Mouse (Mus musculus) erythroblast, adult 5-6 weeks (primary cell): Measurements from ENCODE around the gene Cdk19. TPM values are rescaled to one million over a fixed set of nuclear protein-coding genes. Genes with fewer than 3 reads are reported as not detected.

Experiments used
- ATAC-seq: replicated peaks from 2 replicates; pipeline ENCODE4 v1.8.0; 2016; ENCODE audit warnings: moderate number of reproducible peaks, mild to moderate bottlenecking, moderate TSS enrichment, inconsistent platforms; ENCODE audit not compliant: poor library complexity, low FRiP score, severe bottlenecking
- total RNA-seq, 2 experiments: library from RNA; stranded (forward) in 1 of 2; stranded (reverse) in 1 of 2; fragments of 150-400 nt in 1 of 2; fragments of 200-764, 138-1000 nt in 1 of 2; gene quantifications; 2 replicates each; pipeline versions ENCODE4 v1.2.3 to v1.2.4; 2015 to 2017; ENCODE audit warnings: low replicate concordance in 2 of 2

Gene Cdk19
- total RNA-seq, 2 experiments from 2014 or later: 11.4 to 13.6 TPM

DNA sequence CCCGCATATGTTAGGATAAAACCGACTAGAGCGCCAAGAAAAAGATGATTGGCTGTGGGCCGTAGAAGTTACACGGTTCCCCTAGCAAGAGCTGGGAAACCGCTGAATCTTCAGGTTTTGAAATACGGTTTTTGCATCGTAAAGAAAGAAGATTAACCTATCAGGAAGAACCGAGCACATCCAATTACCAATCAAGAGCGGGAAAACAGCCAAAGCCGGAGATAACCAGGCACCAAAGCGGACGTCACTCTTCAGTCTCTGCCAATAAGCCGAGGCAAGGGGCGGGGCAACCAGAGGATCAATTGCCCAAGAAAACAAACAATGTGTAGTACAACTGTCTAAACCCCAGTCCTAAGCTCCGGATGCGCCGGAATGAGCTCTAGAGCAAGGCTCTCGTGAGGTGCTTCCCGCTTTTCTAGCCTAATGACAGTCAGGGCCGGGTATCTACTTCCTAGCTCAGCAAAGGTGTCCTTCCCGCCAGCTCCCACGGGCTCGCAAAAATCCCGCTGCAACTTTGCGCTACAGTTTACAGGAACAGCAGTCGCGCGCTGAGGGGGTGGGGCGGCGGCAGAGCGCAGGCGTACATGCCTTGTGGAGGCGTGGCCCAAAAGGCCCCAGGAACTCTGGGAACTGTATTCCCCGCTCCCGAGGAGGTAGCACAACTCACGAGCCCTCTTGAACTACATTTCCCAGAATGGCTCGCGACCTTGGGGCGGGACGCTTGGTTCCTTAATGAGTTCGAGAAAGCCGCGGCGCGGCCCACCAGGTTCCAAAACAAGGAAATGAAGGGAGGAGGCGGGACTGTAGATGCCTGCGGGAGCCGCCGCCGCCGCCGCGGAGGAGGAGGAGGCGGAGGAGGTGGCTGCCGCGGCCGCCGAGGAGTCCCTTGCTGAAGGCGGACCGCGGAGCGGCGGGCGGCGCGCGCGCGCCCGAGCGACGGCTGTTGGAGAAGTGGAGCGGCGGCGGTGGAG is 9.5 kb downstream of the Cdk19 start:
- ATAC-seq: peak; percentile 87

DNA sequence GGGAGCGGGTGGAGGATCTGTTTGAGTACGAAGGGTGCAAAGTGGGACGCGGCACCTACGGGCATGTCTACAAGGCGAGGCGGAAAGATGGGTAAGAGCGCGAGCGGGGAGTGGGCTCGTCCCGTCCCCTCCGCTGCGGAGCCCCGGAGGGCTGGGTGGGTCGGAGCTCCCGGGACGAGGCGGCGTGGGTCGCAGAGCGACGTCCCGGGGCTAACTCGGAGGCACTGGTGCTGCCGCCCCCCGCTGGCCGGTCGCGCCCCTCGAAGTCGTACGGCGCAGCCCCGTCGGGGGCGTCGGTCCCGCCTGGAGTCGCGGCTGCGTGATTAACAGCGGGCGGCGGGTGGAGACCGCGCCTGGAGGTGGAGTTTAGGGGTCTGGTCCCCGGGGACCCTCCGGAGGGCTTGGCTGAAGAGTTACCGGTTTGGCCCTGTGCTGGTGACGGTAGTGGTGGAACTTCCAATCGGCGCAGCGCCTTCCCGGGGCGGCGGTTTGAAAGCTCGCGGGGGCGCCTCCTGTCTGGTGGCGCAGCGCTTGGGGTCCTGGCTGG is 10.3 kb downstream of the Cdk19 start:
- no peak for ATAC-seq

DNA sequence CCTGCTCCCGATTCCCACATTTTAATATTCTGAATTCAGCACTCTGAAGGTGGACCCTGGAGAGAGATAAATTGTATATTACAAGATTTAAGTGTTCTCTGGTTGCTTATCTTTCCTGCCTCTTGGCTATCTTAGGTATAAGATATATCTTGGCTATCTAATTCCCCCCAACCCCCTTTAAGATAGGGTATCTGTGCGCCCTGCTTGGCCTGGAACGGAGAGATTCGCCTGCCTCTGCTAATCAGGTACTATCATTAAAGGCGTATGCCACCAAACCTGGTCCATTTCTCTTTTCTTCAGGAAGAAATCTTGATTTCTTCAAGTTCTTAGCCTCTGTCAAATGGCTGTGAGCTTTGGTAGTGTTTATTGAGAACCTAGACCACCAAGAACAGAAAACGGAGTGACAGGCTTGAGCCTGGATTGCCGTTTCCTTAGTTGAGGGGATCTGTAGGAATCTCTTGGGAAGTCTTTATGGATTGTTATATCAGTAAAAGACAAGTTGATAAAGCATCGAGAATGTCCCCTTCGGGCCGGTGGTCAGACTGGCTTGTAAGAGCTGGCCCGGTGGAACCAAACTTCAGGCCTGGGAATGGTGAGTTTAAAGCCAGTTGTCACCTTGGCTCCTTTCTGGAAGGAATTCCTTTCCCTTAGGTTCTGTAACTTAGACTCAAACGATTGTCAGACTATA is 11.0 kb downstream of the Cdk19 start:
- ATAC-seq: no peak

DNA sequence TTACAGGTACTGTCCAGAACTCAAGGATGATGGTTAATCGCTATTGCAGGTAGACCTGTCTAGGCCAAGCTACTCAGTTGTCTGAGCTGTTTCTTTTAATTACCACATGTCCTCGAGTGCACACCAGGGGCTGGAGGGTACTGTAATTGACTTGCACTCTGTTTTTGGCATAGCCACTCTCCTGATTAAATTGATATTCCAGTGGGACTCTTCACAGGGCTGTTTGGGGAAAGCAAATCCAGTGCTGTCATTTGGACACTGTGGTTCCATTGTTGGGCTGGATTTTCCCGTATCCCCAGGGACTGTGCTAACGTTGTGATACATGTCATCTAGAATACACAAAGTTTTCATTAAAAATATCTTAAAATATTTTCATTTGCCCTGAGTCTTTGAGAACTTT is 11.8 kb downstream of the Cdk19 start:
- ATAC-seq: no peak

DNA sequence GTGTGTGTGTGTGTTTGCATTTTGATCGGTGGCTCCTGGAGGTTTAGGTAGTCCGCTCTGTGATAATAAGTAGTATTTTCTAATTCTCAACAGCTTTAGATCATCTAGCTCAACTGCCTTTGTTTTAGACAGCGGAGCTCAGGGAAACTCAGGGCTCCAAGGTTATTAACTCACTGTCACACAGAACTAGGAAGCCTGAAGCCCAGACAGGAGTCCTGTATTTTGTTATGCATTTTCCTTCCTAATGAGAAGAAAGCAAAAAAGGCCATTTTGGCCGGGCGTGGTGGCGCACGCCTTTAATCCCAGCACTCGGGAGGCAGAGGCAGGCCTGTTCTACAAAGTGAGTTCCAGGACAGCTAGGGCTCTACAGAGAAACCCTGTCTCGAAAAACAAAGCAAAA is 14.7 kb downstream of the Cdk19 start:
- ATAC-seq: no peak

DNA sequence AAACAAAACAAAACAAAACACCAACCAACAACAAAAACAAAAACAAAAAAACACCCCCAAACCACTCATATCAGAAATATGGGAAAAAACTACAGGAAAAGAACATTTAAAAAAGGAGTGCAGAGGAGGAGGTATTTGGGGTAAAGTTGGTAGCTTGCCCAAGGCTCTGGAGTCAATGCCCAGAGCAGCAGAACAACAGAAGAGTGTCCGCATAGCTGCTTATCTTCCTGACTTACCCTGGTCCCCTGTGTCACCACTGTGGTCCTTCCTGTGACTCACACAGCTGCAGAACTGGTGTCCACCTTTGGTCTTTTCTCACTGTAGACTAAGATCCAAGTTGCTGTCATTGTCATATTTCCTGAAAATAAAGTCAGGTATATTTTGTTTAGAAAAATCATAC is 15.2 kb downstream of the Cdk19 start:
- ATAC-seq: no peak

DNA sequence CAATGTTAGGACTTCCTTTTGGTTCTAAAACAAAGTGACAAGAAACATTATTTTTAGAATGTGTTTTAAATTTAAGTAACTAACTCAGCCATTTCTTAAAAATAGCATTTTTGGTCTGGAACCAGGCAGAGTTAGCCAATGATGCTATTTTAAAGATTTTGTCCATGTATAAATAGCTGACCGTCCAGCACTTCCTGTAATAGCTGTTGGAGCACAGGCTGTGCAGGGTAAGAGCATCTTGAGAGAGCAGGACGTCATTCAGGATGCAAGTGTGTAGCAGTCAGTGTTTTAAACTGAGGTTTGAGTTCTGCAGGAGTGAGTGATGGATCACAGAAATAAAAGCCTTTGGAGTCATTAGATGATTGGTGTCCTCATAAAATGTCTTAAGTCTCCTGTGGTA is 18.8 kb downstream of the Cdk19 start:
- ATAC-seq: no peak

DNA sequence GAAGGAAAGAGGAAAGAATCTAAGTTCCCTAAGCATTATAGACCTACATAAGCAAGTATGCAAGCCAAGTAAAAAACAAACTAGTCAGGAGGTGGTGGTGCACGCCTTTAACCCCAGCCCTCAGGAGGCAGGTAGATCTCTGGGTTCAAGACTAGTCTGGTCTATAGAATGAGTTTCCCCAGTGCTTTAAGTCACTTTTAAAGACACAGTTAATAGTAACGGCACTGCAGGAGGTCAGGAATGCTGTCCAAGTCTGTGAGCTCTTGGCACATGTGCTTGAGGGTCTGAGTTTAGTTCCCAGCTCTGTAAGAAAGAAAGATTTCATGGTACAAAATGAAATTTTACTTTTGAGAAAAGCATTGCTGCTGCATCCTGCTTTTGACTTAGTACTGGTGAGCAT is 19.8 kb downstream of the Cdk19 start:
- ATAC-seq: no peak

DNA sequence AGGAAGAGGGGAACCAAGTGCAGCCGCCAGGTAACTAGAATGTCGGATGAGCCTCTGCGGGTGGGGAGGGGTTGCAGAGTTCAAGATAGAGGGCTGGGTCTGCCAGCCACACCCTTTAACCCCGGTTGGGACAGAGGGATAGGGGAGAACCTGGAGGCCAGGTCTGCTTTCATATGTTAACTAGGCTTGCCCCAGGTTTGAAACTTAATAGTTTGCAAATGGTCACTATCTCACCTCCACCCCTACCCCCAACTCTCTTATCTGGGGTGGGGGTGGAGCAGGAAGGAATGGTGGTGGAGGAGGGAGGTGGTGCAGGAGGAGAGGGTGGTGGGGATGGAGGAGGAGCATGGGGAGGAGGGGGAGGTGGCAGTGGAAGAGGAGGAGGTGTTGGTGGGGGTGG is 23.6 kb downstream of the Cdk19 start:
- ATAC-seq: no peak

DNA sequence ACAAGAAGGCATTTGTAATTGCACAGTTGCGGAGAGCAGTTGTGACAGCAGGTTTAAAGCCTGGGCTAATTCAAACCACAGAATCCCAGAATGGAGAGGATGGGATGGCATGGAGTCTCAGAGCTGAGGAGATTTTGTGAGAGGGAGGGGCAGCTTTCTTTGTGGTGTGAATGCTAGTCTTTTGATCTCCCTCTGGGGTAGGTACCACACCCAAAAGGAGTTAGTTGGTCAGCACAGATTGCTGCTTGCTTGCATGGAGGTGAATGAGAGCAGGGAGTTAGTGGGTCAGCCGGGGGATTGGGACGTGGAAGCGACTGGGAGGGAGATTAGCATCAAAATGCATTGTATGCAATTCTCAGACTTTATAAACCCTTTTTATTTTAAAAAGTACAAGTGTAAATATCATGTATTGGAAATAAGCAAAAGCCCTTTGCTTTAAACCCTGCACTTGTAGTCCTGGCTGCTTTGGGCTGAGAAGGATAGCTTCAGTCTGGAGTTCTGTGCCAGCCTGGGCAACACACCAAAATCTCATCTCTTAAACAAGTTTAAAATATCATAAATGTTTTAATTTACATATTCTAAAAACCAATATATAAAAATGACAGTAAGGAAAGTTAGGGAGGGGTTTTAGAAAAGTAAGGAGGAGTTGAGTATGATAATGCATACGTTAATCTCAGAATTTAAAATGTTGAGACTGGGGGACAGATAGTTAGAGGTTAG is 25.4 kb downstream of the Cdk19 start:
- no peak for ATAC-seq

DNA sequence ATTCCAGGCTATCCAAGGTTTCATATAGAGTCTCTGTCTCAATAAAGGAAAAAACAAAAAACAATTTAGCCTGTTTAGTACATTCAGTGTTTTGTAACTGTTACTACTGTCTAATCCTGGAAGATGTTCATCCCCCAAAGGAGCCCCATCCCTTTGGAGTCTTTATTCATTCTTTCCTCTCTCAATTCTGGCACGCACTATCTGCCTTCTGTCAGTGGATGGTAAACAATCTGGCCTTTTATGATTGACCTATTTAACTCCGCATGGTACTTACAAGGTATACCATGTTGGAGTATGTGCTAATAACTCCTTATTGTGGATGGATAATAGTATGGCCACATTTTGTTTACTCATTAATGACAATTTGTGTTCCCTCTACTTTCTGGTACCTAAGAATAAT is 26.6 kb downstream of the Cdk19 start:
- no peak for ATAC-seq

DNA sequence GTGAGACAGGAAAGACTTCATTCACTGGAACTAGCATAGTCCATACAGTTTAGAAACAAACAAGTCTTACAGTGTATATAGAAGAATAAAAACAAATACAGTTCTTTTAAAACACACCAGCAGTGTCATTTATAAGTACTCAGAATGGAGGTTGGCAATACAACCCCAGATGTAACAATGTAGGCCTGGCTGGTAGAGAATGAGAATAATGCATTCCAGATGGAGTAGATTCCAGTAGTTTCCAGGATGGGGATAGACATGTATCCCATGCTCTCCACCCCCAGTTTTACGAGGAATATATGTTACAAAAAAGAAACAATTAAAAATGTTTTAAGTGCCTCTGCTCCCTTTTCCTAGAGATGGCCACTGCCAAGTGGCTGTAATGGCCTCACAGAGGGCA is 29.2 kb downstream of the Cdk19 start:
- no peak for ATAC-seq

DNA sequence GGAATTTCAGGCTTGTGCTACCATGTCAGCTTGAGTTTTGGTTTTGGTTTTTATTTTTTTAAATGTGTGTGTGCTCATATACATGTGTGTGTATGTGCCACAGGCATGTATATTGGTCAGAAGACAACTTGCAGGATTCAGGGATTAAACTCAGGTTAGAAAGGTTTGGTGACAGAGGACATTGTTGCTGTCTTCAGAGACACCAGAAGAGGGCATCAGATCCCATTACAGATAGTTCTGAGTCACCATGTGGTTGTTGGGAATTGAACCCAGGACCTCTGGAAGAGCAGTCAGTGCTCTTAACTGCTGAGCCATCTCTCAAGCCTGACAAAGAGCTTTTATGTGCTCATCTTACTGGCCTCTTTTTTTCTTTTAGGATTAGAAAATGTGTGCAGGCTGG is 30.8 kb downstream of the Cdk19 start:
- no peak for ATAC-seq

DNA sequence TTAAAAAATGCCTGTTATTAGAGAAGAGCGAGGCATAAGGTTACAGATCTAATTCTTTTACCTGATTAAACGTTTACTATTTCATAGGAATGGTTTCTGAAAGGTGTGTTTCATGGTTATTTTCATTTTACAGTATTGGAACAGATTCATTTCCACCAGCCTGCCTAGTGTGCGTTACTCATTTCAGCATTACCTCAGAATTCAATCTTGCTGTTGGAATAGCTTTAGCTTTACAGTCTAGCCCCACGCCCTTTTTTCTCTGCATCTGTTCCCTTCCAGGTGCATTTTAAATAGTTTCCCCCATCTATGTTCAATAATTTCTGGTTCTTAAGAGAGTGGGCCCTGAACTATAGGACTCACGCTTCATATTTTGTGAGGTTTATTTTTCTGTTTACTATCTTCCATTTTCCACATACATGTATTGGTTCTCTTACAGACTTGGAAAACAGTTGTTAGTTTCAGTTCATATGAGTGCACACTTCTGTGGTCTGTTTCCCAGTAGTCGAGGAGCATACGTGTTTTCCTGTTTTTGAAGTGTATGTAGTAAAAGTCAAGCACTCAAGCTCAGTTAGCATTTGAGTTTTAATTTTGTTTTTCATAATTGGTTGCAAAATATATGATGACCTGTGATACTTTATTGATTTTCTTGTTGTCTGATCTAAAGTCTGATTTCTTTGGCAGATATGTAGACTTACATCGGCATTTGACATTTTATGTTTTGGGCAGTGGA is 32.0 kb downstream of the Cdk19 start:
- ATAC-seq: no peak

DNA sequence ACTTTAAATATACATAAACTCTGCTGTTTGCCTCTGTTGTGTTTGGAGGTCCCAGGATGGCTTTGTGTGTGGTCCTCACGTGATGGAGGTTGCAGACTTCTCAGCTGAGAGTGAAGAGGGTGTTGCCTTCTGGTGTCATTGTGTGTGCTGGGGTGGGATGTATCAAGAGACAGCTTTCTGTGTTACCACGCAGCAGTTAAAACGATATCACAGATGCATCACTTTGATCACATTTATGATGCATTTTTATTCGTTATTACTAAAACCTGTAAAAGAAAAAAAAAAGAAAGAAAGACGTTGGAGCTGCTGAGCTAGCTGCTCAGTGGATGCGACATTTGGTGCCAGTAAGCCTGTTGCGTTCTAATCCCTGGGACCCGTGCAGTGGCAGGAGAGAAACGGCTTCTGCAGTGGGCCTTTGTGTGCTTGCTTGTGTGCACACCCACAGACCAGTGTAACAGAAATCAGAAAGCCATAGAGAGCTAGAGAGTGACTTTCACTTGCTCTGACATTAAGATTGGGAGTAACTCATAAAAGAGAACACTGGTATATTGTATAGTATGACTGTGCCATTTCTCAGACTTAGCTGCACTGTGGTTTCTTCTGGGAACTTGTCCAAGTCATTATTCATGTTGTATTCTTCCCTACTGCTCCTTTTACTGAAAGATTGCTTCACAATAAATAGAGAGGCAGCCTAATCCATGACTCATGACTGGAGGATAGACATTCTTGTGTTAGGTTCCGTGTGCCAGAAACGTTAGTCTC is 32.7 kb downstream of the Cdk19 start:
- no peak for ATAC-seq

DNA sequence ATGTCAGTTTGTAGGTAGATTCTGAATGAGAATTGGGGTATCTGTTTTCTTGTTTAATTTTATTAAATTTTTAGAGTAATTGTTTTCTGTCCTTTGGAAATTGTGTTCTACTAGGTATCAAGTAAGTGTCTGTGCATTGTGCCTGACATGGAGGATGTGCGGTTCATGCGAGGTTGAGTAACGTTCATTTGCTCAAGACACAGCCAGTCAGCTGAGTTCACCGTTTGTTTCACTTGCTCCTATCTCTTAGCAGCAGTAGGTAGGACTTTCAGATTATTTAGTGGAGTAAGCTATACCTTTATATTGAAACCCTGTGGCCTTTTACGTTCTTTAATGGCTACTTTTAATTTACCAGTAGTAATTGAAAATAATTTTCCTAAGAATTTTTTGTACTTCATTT is 34.4 kb downstream of the Cdk19 start:
- no peak for ATAC-seq

DNA sequence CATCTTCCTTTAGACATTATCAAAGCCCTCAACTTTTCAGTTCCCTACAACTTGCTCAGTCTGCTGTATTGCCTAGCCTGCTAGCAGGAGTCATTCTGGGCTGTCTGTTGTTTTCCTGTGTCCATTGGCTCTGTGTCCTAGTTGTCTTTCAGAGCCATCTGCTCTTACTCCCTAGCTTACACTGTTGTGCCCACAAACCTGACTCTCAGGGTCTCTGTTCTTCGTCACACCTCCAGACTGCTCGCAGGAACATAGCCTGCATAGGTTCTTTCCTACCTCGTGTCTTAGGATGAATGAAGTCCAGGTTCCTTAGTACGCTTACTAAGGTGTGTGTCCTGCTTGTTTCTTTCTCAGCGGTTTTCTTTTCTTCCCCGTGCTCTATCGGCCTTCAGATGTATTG is 35.5 kb downstream of the Cdk19 start:
- no peak for ATAC-seq

DNA sequence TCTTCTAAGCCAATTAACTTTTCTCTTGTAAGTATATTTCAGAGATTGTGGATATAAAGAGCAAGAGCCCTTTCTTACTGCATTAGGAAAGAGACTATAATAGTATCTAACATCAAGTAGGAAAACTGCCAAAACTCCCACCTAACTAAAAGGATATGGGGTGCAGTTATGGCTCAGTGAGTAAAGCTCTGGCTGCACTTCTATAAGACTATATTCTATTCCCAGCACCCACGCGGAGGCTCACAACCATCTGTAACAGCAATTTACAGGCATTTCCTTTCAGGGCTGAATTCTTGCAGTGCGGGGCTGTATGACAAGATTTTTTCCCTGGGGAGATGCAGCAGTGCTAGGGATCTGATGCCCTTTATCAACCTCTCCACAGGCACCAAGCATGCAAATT is 36.9 kb downstream of the Cdk19 start:
- ATAC-seq: no peak

DNA sequence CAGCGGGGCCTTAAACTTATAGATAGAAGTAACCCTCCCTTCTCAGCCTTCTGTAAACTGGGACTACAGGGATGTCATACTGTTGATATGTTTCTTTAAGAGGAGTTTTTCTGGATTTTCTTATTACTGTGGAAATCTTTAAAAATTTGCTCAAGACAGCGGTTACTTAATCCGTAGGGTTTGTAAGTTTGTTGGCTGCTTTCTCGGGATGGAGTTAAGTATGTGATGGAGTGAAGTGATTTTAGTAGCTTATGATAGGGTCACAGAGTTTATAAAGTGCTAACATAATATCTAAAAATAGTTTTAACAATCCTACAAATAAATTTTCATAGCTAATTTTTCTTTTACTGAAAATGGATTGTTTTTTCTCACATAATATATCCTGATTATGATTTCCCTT is 38.9 kb downstream of the Cdk19 start:
- ATAC-seq: no peak
